Mouse (Mus musculus) urinary bladder, adult 18-20 months (tissue): ENCODE measurements around the gene Col4a1.

Experiments used
- DNase-seq, 2 experiments: peaks; one replicate each; pipeline ENCODE4 v3.0.0; 2022; ENCODE audit warnings: low spot score in 2 of 2, mixed read lengths in 2 of 2

The Col4a1 gene

GRCm38 (mm10) chr8:11312349-11313175, at the start of gene Col4a1, which contains the start of gene Col4a2:
Col4a1 (minus strand) TSS chr8:11312826.
Col4a2 (plus strand) TSS chr8:11312805.
- peak; percentile 57 to 60 for DNase-seq

GRCm38 (mm10) chr8:11361546-11362277, 49.1 kb upstream of the Col4a1 start:
- DNase-seq = no peak

GRCm38 (mm10) chr8:11359846-11360245, 47.2 kb upstream of the Col4a1 start:
- no peak for DNase-seq

GRCm38 (mm10) chr8:11357921-11358436, 45.4 kb upstream of the Col4a1 start:
- DNase-seq = no peak

GRCm38 (mm10) chr8:11356776-11357175, 44.1 kb upstream of the Col4a1 start:
- DNase-seq = no peak

- DNase-seq = no peak
These were observed 43.3 kb upstream of the Col4a1 start for GRCm38 (mm10) chr8:11355900-11356299.

GRCm38 (mm10) chr8:11354800-11355451, 42.3 kb upstream of the Col4a1 start:
- DNase-seq = no peak

- DNase-seq = no peak
These were observed 39.9 kb upstream of the Col4a1 start for GRCm38 (mm10) chr8:11352514-11352913.

- DNase-seq = no peak
These were observed 38.7 kb upstream of the Col4a1 start for GRCm38 (mm10) chr8:11351355-11351754.

GRCm38 (mm10) chr8:11348622-11349021, 36.0 kb upstream of the Col4a1 start:
- DNase-seq = no peak

GRCm38 (mm10) chr8:11347699-11348098, 35.1 kb upstream of the Col4a1 start:
- DNase-seq = no peak

- peak in 1 of 2 experiments; percentile 42 for DNase-seq
These were observed 33.6 kb upstream of the Col4a1 start for GRCm38 (mm10) chr8:11346225-11346624.

- DNase-seq = no peak
These were observed 31.8 kb upstream of the Col4a1 start for GRCm38 (mm10) chr8:11344459-11344858.

- DNase-seq = no peak
These were observed 28.5 kb upstream of the Col4a1 start for GRCm38 (mm10) chr8:11341111-11341566.

GRCm38 (mm10) chr8:11340310-11341110, 27.9 kb upstream of the Col4a1 start:
- peak; percentile 22 to 29 for DNase-seq

- no peak for DNase-seq
These were observed 25.9 kb upstream of the Col4a1 start for GRCm38 (mm10) chr8:11338507-11338906.

GRCm38 (mm10) chr8:11337642-11338041, 25.0 kb upstream of the Col4a1 start:
- DNase-seq = no peak

- DNase-seq = no peak
These were observed 23.7 kb upstream of the Col4a1 start for GRCm38 (mm10) chr8:11336346-11336745.

GRCm38 (mm10) chr8:11335238-11335637, 22.6 kb upstream of the Col4a1 start:
- no peak for DNase-seq

- no peak for DNase-seq
These were observed 21.9 kb upstream of the Col4a1 start for GRCm38 (mm10) chr8:11334493-11334892.

GRCm38 (mm10) chr8:11333746-11334145, 21.1 kb upstream of the Col4a1 start:
- no peak for DNase-seq
